9 mouse cellular contexts compared by ENCODE assay signal in the genomic region with DNA sequence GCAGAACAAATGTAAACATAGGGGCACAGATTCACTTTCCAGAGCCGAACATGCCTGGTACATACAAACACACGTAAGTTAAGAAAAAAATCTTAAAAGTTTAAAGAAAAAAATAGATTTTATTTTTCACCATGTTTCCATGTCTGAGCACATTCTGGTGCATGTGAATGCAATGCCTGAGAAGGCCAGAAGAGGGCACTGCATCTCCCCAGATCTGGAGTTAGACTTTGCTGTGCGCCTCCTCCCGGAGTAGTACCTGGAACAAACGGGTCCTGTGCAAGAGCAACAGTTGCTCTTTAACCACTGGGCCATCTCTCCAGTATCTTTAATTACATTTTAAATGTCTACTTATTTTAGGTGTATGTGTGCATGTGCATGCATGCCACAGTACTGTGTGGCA.
DNase-seq lines count a peak whose midpoint lies in the region; ATAC-seq and TF ChIP-seq lines count a peak whose summit lies in the region.
"Had no signal": no experiment of that assay in that cellular context is flagged by ENCODE, and none has a peak within 500 bp of the region (broad histone marks: within the 10 kb centered on the region; RNA-seq: fewer than 3 reads in every experiment).

No protein-coding gene starts in this region.

- H3K9ac ChIP-seq in heart, adult 2 months (ENCODE audit: low read depth, low read length) = no peak overlapping the region
- H3K9ac ChIP-seq in embryonic facial prominence, embryonic 11.5 days (replicated peaks; ENCODE audit: low read length) = no peak overlapping the region
- H3K9ac ChIP-seq: neural tube, embryonic 13.5 days had no signal

- intact Hi-C loops in heart, adult 2 months (cut with DNase I) = no loop called here

- no peak for TF ChIP-seq POLR2A in heart, adult 2 months (IDR thresholded peaks at IDR 0.05; ENCODE audit: insufficient read depth, low read depth, low read length)

- ATAC-seq in embryonic facial prominence, embryonic 11.5 days (replicated peaks; ENCODE audit: insufficient number of reproducible peaks, low FRiP score, low TSS enrichment, low read depth) = no peak
- ATAC-seq in megakaryocyte, adult 5-6 weeks (ENCODE audit: poor library complexity, severe bottlenecking) = peak; percentile 66

- no peak for TF ChIP-seq EP300 in heart, adult 2 months (IDR thresholded peaks at IDR 0.05; ENCODE audit: insufficient read depth, low read depth, low read length)

- peak; percentile 11 to 36 for DNase-seq in heart, adult 2 months
- DNase-seq in heart, adult 9 months (ENCODE audit: low spot score in 2 of 2) = no peak
- peak; percentile 24 to 54 for DNase-seq in spleen, adult 18-20 months
- DNase-seq in spleen, adult 12 weeks (ENCODE audit: low spot score) = no peak
- peak; percentile 36 for DNase-seq in embryonic facial prominence, embryonic 11.5 days (ENCODE audit: low spot score)
- no peak for DNase-seq in frontal cortex, postnatal 10 days (ENCODE audit: low spot score in 2 of 2)
- DNase-seq in right cerebral cortex, adult 18-20 months = no peak

- 72% methylated on average over 5 of the region's 5 CpGs for WGBS in heart, adult 2 months
- 76% methylated on average over 5 of the region's 5 CpGs for WGBS in embryonic facial prominence, embryonic 11.5 days

- H3K4me1 ChIP-seq in heart, adult 2 months (ENCODE audit: control insufficient read depth, insufficient read depth, low read length) = no peaks in the 10 kb centered on the region
- H3K4me1 ChIP-seq in embryonic facial prominence, embryonic 11.5 days (ENCODE audit: control insufficient read depth, insufficient read depth, low read length) = no peaks in the 10 kb centered on the region
- H3K4me1 ChIP-seq: neural tube, embryonic 13.5 days had no signal

- H3K4me3 ChIP-seq in heart, adult 2 months = no peak overlapping the region
- no peak overlapping the region for H3K4me3 ChIP-seq in embryonic facial prominence, embryonic 11.5 days (ENCODE audit: low read depth, low read length)
- H3K4me3 ChIP-seq: neural tube, embryonic 13.5 days had no signal

- H3K9me3 ChIP-seq in embryonic facial prominence, embryonic 11.5 days (replicated peaks; ENCODE audit: control insufficient read depth, low read length) = no peaks in the 10 kb centered on the region
- H3K9me3 ChIP-seq: neural tube, embryonic 13.5 days had no signal

- TF ChIP-seq CTCF in heart, adult 2 months (IDR thresholded peaks at IDR 0.05) = peak; percentile 71

- H3K36me3 ChIP-seq in heart, adult 2 months (ENCODE audit: control insufficient read depth, insufficient read depth, low read length) = no peaks in the 10 kb centered on the region
- H3K36me3 ChIP-seq in embryonic facial prominence, embryonic 11.5 days (replicated peaks; ENCODE audit: control insufficient read depth, insufficient read depth, low read depth, low read length) = no peaks in the 10 kb centered on the region
- H3K36me3 ChIP-seq: neural tube, embryonic 13.5 days had no signal

- no peaks in the 10 kb centered on the region for H3K79me2 ChIP-seq in heart, adult 2 months (replicated peaks; ENCODE audit: control insufficient read depth, insufficient read depth, low read length)

- no peak overlapping the region for H3K27ac ChIP-seq in heart, adult 2 months
- no peak overlapping the region for H3K27ac ChIP-seq in embryonic facial prominence, embryonic 11.5 days (replicated peaks; ENCODE audit: low read depth, low read length)
- H3K27ac ChIP-seq: neural tube, embryonic 13.5 days had no signal

- H3K4me2 ChIP-seq in embryonic facial prominence, embryonic 11.5 days (ENCODE audit: low read depth, low read length) = no peak overlapping the region
- H3K4me2 ChIP-seq: neural tube, embryonic 13.5 days had no signal

- no peaks in the 10 kb centered on the region for H3K27me3 ChIP-seq in heart, adult 2 months (ENCODE audit: control insufficient read depth, insufficient read depth, low read length)
- no peaks in the 10 kb centered on the region for H3K27me3 ChIP-seq in embryonic facial prominence, embryonic 11.5 days (ENCODE audit: control insufficient read depth, insufficient read depth, low read length)
- H3K27me3 ChIP-seq: neural tube, embryonic 13.5 days had no signal

Comparison
In these comparisons a context has a peak if more than half of its experiments do, and no peak if none do; other contexts are left out.
1. DNase-seq: peak in heart, adult 2 months (2 of 2), spleen, adult 18-20 months (2 of 2) and embryonic facial prominence, embryonic 11.5 days (single experiment); none in heart, adult 9 months (0 of 2), spleen, adult 12 weeks (single experiment), frontal cortex, postnatal 10 days (0 of 2) and right cerebral cortex, adult 18-20 months (single experiment).